Mouse (Mus musculus) E14TG2a.4 (cell line): ENCODE data around the gene Gorab.

ENCODE experiments used
- CTCF ChIP-seq: conservative IDR thresholded peaks from 2 replicates; pipeline ENCODE4 v1.5.1; 2014; ENCODE audit warnings: low read length
- NANOG ChIP-seq: IDR thresholded peaks from 2 replicates; pipeline ENCODE4 v1.6.1; 2014; ENCODE audit warnings: borderline replicate concordance, low read length, mixed read lengths
- POU5F1 ChIP-seq: IDR thresholded peaks from 2 replicates; pipeline ENCODE4 v1.6.1; 2014; ENCODE audit warnings: low read length, borderline replicate concordance

DNA sequence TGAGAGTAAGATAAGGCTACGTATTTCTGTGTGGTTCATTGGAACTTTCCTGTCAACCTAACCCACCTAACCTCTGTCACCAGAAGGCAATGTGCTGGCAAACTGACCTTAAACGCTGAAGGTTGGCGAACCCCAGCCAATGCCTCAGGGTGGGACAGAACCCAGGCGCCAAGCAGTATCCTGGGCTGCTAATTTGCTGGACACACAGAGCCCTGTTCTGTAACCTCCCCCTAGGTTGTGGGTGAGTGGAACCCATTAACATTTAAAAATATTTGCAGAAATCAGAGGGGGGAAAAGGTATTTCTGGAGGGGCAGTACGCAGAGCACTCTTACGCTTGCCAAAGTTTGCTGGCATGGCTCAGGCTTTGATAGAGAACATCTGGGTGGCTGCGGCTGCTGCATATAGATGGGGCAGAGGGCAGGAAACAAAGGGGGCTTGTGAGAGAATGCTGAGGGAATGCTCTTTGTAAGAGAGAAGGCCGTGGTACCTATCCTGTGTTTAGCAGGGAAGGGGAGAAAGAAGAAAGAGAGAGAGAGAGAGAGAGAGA lies 20.1 kb upstream of the Gorab start:
- TF ChIP-seq CTCF (no peak), POU5F1 (no peak), NANOG (no peak)
